Mouse (Mus musculus) left cerebral cortex, adult 18-20 months (tissue): ENCODE data around the gene Clec1b. TPM values are rescaled to one million over a fixed set of nuclear protein-coding genes. Genes with fewer than 3 reads are reported as not detected.

ENCODE experiments used
- DNase-seq, 2 experiments: peaks; one replicate each; pipeline ENCODE4 v3.0.0; 2021 to 2022; ENCODE audit warnings: low spot score in 2 of 2, mixed read lengths in 1 of 2
- total RNA-seq, 2 experiments: library from RNA; stranded (reverse); gene quantifications; 2 replicates each; pipeline ENCODE4 v1.2.3; 2021

Gene Clec1b
- total RNA-seq, 2 experiments from 2014 or later, result 0.72 TPM; not detected in 1

- no peak for DNase-seq
These were observed 11.5 kb downstream of the Clec1b start, which contains the start of gene Clec9a for GRCm38 (mm10) chr6:129408562-129408961. Gene Clec9a, plus strand, starts transcription at chr6:129408862.

DNA sequence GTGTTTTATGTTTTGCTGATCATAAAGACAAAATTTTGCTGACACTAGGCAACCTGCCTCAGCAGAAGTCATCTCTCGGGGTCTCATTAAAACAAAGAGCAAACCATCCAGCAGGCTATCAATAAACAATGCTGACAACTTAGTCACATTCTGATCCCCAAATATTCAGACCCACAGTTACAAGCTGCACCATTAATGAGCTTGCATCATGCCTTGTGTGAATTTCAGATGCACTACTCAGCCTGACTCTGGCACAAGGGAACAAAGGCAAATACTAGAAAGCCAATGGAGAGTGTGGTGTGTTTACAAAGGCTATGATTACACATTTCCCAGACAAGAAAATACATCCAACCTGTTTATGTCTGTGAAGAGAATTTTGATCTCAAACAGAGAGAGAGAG, 17.1 kb downstream of the Clec1b start:
- no peak for DNase-seq

DNA sequence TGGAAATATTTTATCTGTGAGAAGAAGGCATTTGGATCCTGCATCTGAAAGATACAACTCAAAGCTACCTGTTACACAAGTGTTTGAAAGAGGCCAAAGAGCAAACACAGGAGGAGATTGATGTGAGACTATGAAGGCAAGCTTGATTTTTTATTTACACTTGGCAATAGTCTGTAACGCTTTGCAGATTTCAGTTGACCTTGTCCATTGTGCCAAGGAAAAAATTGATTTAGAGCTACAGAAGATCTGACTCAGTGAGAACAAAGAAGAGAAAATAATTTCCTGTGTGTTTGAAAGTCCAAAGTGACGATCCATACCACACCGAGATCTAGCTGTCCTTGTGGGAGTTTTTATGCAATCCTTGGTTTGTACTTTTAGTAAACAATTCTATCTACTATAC, 25.2 kb downstream of the Clec1b start:
- no peak for DNase-seq

GRCm38 (mm10) chr6:129423040-129423733, 26.1 kb downstream of the Clec1b start:
- no peak for DNase-seq

- peak; percentile 48 to 61 for DNase-seq
These were observed 26.6 kb downstream of the Clec1b start for GRCm38 (mm10) chr6:129423734-129424072.

- DNase-seq, result no peak
These were observed 28.1 kb downstream of the Clec1b start for GRCm38 (mm10) chr6:129425217-129425616.

- no peak for DNase-seq
These were observed 28.7 kb downstream of the Clec1b start for GRCm38 (mm10) chr6:129425812-129426211.

DNA sequence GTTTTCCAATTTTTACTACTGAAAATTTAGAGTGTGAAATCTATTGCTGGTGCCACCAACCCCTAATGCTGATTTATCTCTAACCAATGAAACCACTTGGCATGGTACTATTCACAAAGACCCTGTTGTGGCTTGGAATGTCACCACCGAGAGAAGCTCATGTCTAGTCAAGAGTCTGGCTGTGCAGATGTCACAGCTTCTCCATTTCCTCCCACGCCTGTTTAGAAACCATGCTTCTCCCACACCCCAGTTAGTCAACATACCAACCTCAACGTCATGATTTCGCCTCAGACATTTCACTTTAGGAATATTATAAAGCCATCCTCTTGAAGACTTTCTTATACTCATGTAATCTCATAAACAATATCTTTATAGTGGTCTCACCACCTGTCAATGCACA, 30.2 kb downstream of the Clec1b start:
- no peak for DNase-seq

DNA sequence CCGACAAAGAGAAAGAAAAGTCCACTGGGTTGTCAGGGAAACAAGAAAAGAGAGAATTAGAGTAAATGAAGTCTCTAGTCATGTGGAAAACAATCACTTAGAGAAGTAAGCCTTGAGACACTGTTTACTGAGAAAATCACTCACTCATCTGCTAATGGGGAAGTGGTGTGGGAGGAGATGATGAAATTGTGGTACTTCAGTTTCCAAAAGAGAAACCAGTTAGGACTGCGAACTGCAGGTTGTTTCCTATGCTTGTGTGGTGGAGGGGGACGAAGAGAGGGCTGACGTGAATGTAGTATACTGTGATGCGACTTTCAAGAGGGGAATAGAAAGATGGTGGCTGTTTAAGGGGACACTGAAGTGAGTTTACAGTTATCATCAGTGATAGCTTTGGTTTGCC, 37.1 kb downstream of the Clec1b start:
- no peak for DNase-seq

- DNase-seq, result no peak
These were observed 38.9 kb downstream of the Clec1b start for GRCm38 (mm10) chr6:129436025-129436424.

GRCm38 (mm10) chr6:129438033-129438432, 40.9 kb downstream of the Clec1b start:
- no peak for DNase-seq

GRCm38 (mm10) chr6:129449743-129450142, 52.6 kb downstream of the Clec1b start:
- DNase-seq, result no peak

- no peak for DNase-seq
These were observed 54.4 kb downstream of the Clec1b start, which contains the start of gene Clec1a for GRCm38 (mm10) chr6:129451411-129452039. Gene Clec1a, minus strand, starts transcription at chr6:129452000.

Other genes starting within 250 kb of the Clec1b start
- 1 to 10 TPM; 6.2 to 8.1 TPM for gene Clec2d, start 216.7 kb upstream of the Clec1b start, total RNA-seq
- not detected for gene Cd69, start 121.9 kb upstream of the Clec1b start, total RNA-seq
- not detected for gene 4922502D21Rik, start 65.5 kb upstream of the Clec1b start, total RNA-seq
- gene Clec12a, start 54.6 kb upstream of the Clec1b start, total RNA-seq, result under 1 TPM; 0.23 to 0.28 TPM
- gene Clec12b, start 11.4 kb upstream of the Clec1b start, total RNA-seq, result not detected
- gene Clec9a, start 11.6 kb downstream of the Clec1b start, total RNA-seq, result not detected
- gene Clec1a, start 54.7 kb downstream of the Clec1b start, total RNA-seq, result 1 to 10 TPM; 1.0 to 1.2 TPM
- not detected for gene Olr1, start 109.9 kb downstream of the Clec1b start, total RNA-seq
- gene Tmem52b, start 115.3 kb downstream of the Clec1b start, total RNA-seq, result not detected
- 100 to 1,000 TPM; 814 to 828 TPM for gene Gabarapl1, start 135.9 kb downstream of the Clec1b start, total RNA-seq
- gene Klre1, start 180.6 kb downstream of the Clec1b start, total RNA-seq, result not detected
- not detected for gene Klrd1, start 194.5 kb downstream of the Clec1b start, total RNA-seq
- not detected for gene Klrk1, start 226.6 kb downstream of the Clec1b start, total RNA-seq
- gene Klrc3, start 246.0 kb downstream of the Clec1b start, total RNA-seq, result not detected